Mouse (Mus musculus) heart, embryonic 12.5 days (tissue): ENCODE measurements around the gene Gm3448. TPM values are rescaled to one million over a fixed set of nuclear protein-coding genes. Genes with fewer than 3 reads are reported as not detected.
A peak's percentile ranks its signal among the peaks of the same experiment; 100 is the strongest.
"Not testable (repeated sequence)": the region's sequence is repeated elsewhere in the genome, so short reads cannot be mapped to it uniquely, and the experiment has no call there.

Experiments
- ATAC-seq: fragments of 200-750 bp; cut with Nextera tagmentation; 2 replicates; pipeline ENCODE4 v1.8.0; 2017; ENCODE audit warnings: moderate TSS enrichment, moderate library complexity; ENCODE audit not compliant: insufficient number of reproducible peaks, low FRiP score
- H3K27ac ChIP-seq: fragments of 300-500 bp; sonication (generic); 2 replicates; pipeline ENCODE4 v1.5.1; 2016; ENCODE audit warnings: mild to moderate bottlenecking, moderate library complexity; ENCODE audit not compliant: poor library complexity, severe bottlenecking
- H3K27me3 ChIP-seq: fragments of 300-500 bp; sonication (generic); replicated peaks from 2 replicates; pipeline ENCODE4 v1.6.1; 2016; ENCODE audit warnings: mild to moderate bottlenecking, moderate library complexity
- H3K36me3 ChIP-seq: fragments of 300-500 bp; sonication (generic); 2 replicates; pipeline ENCODE4 v1.6.1; 2016; ENCODE audit warnings: mild to moderate bottlenecking, moderate library complexity
- H3K4me1 ChIP-seq: fragments of 300-500 bp; sonication (generic); replicated peaks from 2 replicates; pipeline ENCODE4 v1.6.1; 2016; ENCODE audit warnings: mild to moderate bottlenecking
- H3K4me2 ChIP-seq: fragments of 300-500 bp; sonication (generic); 2 replicates; pipeline ENCODE4 v1.6.1; 2016; ENCODE audit warnings: mild to moderate bottlenecking, moderate library complexity
- H3K4me3 ChIP-seq: fragments of 300-500 bp; sonication (generic); 2 replicates; pipeline ENCODE4 v1.5.1; 2016; ENCODE audit warnings: mild to moderate bottlenecking
- H3K9ac ChIP-seq: fragments of 300-500 bp; sonication (generic); 2 replicates; pipeline ENCODE4 v1.6.1; 2016; ENCODE audit warnings: mild to moderate bottlenecking, moderate library complexity
- H3K9me3 ChIP-seq: fragments of 300-500 bp; sonication (generic); replicated peaks from 2 replicates; pipeline ENCODE4 v1.6.1; 2016; ENCODE audit warnings: mild to moderate bottlenecking, moderate library complexity
- WGBS: fragments of 180-500 bp; shearing (Covaris S2); methylation state at CpG from one replicate; pipeline ENCODE4 v1.1.7; 2016; 5-methylcytosine and 5-hydroxymethylcytosine counted together
- polyA plus RNA-seq: library from polyadenylated mRNA; unstranded; fragments of >200 nt; fragmentation: Nextera tagmentation; extraction: Ambion mirVana; gene quantifications from 2 replicates; pipeline ENCODE4 v1.2.1, GENCODE M21; 2016

The Gm3448 gene
- polyA plus RNA-seq, result 2.4 TPM in 2 replicates

GRCm38 (mm10) chr17:15041175-15041729 lies at the start of gene Gm3448, which contains the start of the genes Ermard and Tcte3:
Gene Gm3448, minus strand, starts transcription at chr17:15041537.
Gene Ermard, plus strand, starts transcription at chr17:15041208.
Gene Tcte3, minus strand, starts transcription at chr17:15041488.
- not testable (repeated sequence) for H3K9me3 ChIP-seq, H3K4me1 ChIP-seq, H3K27ac ChIP-seq, H3K36me3 ChIP-seq, H3K4me2 ChIP-seq, H3K27me3 ChIP-seq, H3K9ac ChIP-seq
- peak; percentile 98 for ATAC-seq
- 0% methylated on average over 14 of the region's 56 CpGs for WGBS
- H3K4me3 ChIP-seq, result 0 out of 2 replicates have a peak within 1 kb of the TSS, but pooled peaks have one; percentile 26

GRCm38 (mm10) chr17:15088591-15089001 lies 47.3 kb upstream of the Gm3448 start:
- 33% methylated on average over 8 of the region's 8 CpGs for WGBS
- no peak overlapping the region for H3K9ac ChIP-seq
- H3K4me1 ChIP-seq, result peaks cover 20% of the 10 kb centered on the region
- H3K9me3 ChIP-seq, result no peaks in the 10 kb centered on the region
- no peaks in the 10 kb centered on the region for H3K36me3 ChIP-seq
- H3K27me3 ChIP-seq, result peaks cover 11% of the 10 kb centered on the region; the same call in 1 of the 2 replicates
- no peak overlapping the region for H3K4me3 ChIP-seq
- no peak overlapping the region for H3K4me2 ChIP-seq
- H3K27ac ChIP-seq, result no peak overlapping the region
- ATAC-seq, result no peak

- ATAC-seq, result no peak
- no peak overlapping the region for H3K27ac ChIP-seq
Measured at GRCm38 (mm10) chr17:15088166-15088565, 46.8 kb upstream of the Gm3448 start.

GRCm38 (mm10) chr17:15085006-15085405 lies 43.7 kb upstream of the Gm3448 start:
- Histone ChIP-seq H3K9me3 (no peaks in the 10 kb centered on the region), H3K27me3 (peaks cover 15% of the 10 kb centered on the region), H3K4me1 (peaks cover 20% of the 10 kb centered on the region), H3K27ac (peak overlapping the region; percentile 40), H3K9ac (no peak overlapping the region), H3K4me3 (no peak overlapping the region), H3K4me2 (peak overlapping the region; percentile 41; the same call in 1 of the 2 replicates), H3K36me3 (no peaks in the 10 kb centered on the region)
- peak; percentile 82 for ATAC-seq
- 45% methylated on average over 2 of the region's 2 CpGs for WGBS

More at GRCm38 (mm10) chr17:15088166-15088565, 46.8 kb upstream of the Gm3448 start:
- WGBS, result 37% methylated on average over 2 of the region's 2 CpGs
- H3K4me2 ChIP-seq, result no peak overlapping the region
- peaks cover 20% of the 10 kb centered on the region for H3K4me1 ChIP-seq
- H3K9ac ChIP-seq, result no peak overlapping the region
- H3K36me3 ChIP-seq, result no peaks in the 10 kb centered on the region
- H3K9me3 ChIP-seq, result no peaks in the 10 kb centered on the region
- no peak overlapping the region for H3K4me3 ChIP-seq
- H3K27me3 ChIP-seq, result peaks cover 11% of the 10 kb centered on the region; the same call in 1 of the 2 replicates

- Histone ChIP-seq H3K9me3 (no peaks in the 10 kb centered on the region), H3K4me1 (peaks cover 20% of the 10 kb centered on the region), H3K4me3 (no peak overlapping the region), H3K4me2 (peak overlapping the region; percentile 41), H3K27ac (peak overlapping the region; percentile 40), H3K9ac (no peak overlapping the region), H3K27me3 (peaks cover 15% of the 10 kb centered on the region), H3K36me3 (no peaks in the 10 kb centered on the region)
- ATAC-seq, result peak; percentile 90
- 22% methylated on average over 13 of the region's 13 CpGs for WGBS
Measured at GRCm38 (mm10) chr17:15084226-15084848, 43.0 kb upstream of the Gm3448 start.

- ATAC-seq, result peak; percentile 57; the same call in 1 of the 2 replicates
- Histone ChIP-seq H3K4me1 (peaks cover 7% of the 10 kb centered on the region; the same call in 1 of the 2 replicates), H3K9ac (no peak overlapping the region), H3K9me3 (no peaks in the 10 kb centered on the region), H3K4me2 (no peak overlapping the region), H3K27ac (no peak overlapping the region), H3K36me3 (no peaks in the 10 kb centered on the region), H3K27me3 (peaks cover 22% of the 10 kb centered on the region; the same call in 1 of the 2 replicates), H3K4me3 (no peak overlapping the region)
- WGBS, result 34% methylated on average over 2 of the region's 2 CpGs
Measured at GRCm38 (mm10) chr17:15077536-15077935, 36.2 kb upstream of the Gm3448 start.

GRCm38 (mm10) chr17:15075033-15075432 lies 33.7 kb upstream of the Gm3448 start:
- Histone ChIP-seq H3K4me3 (no peak overlapping the region), H3K4me1 (peaks cover 7% of the 10 kb centered on the region; the same call in 1 of the 2 replicates), H3K36me3 (no peaks in the 10 kb centered on the region), H3K4me2 (no peak overlapping the region), H3K27ac (no peak overlapping the region), H3K9ac (no peak overlapping the region), H3K27me3 (peaks cover 19% of the 10 kb centered on the region; the same call in 1 of the 2 replicates), H3K9me3 (no peaks in the 10 kb centered on the region)
- 78% methylated on average over 8 of the region's 8 CpGs for WGBS
- no peak for ATAC-seq

- WGBS, result 82% methylated on average over 2 of the region's 2 CpGs
- no peak overlapping the region for H3K27ac ChIP-seq
- no peak for ATAC-seq
- H3K36me3 ChIP-seq, result no peaks in the 10 kb centered on the region
- peaks cover 17% of the 10 kb centered on the region for H3K4me1 ChIP-seq
- no peaks in the 10 kb centered on the region for H3K9me3 ChIP-seq
- peaks cover 10% of the 10 kb centered on the region; the same call in 1 of the 2 replicates for H3K27me3 ChIP-seq
- no peak overlapping the region for H3K4me2 ChIP-seq
- H3K4me3 ChIP-seq, result no peak overlapping the region
- H3K9ac ChIP-seq, result no peak overlapping the region
Measured at GRCm38 (mm10) chr17:15072211-15072610, 30.9 kb upstream of the Gm3448 start.

GRCm38 (mm10) chr17:15069124-15069523 lies 27.8 kb upstream of the Gm3448 start:
- H3K27ac ChIP-seq, result no peak overlapping the region
- WGBS, result 48% methylated on average over 2 of the region's 2 CpGs
- H3K27me3 ChIP-seq, result no peaks in the 10 kb centered on the region

GRCm38 (mm10) chr17:15068040-15068792 lies 26.9 kb upstream of the Gm3448 start:
- H3K27ac ChIP-seq, result 0 out of 2 replicates have a peak overlapping the region, but pooled peaks have one; percentile 19
- WGBS, result 37% methylated on average over 8 of the region's 8 CpGs

More at GRCm38 (mm10) chr17:15069124-15069523, 27.8 kb upstream of the Gm3448 start:
- ATAC-seq, result no peak
- Histone ChIP-seq H3K4me2 (no peak overlapping the region), H3K4me3 (no peak overlapping the region), H3K9me3 (no peaks in the 10 kb centered on the region), H3K36me3 (no peaks in the 10 kb centered on the region), H3K9ac (no peak overlapping the region), H3K4me1 (peaks cover 31% of the 10 kb centered on the region)

GRCm38 (mm10) chr17:15066911-15067310 lies 25.6 kb upstream of the Gm3448 start:
- H3K27me3 ChIP-seq, result peaks cover 18% of the 10 kb centered on the region; the same call in 1 of the 2 replicates
- H3K36me3 ChIP-seq, result peaks cover 15% of the 10 kb centered on the region; the same call in 1 of the 2 replicates
- WGBS, result 40% methylated on average over 1 of the region's 1 CpGs
- no peak overlapping the region for H3K9ac ChIP-seq
- no peak overlapping the region for H3K4me3 ChIP-seq
- H3K9me3 ChIP-seq, result no peaks in the 10 kb centered on the region
- no peak for ATAC-seq
- H3K4me1 ChIP-seq, result peaks cover 31% of the 10 kb centered on the region
- H3K4me2 ChIP-seq, result no peak overlapping the region
- no peak overlapping the region for H3K27ac ChIP-seq

More at GRCm38 (mm10) chr17:15068040-15068792, 26.9 kb upstream of the Gm3448 start:
- Histone ChIP-seq H3K9ac (no peak overlapping the region), H3K4me3 (no peak overlapping the region), H3K4me1 (peaks cover 31% of the 10 kb centered on the region), H3K36me3 (0 out of 2 replicates have a peak, but pooled peaks cover 3% of the 10 kb centered on the region), H3K4me2 (no peak overlapping the region), H3K27me3 (0 out of 2 replicates have a peak, but pooled peaks cover 5% of the 10 kb centered on the region), H3K9me3 (no peaks in the 10 kb centered on the region)
- ATAC-seq, result peak; percentile 53
